Mouse (Mus musculus) brown adipose tissue, adult 24 weeks (tissue): ENCODE data around the gene Fcamr. TPM values are rescaled to one million over a fixed set of nuclear protein-coding genes. Genes with fewer than 3 reads are reported as not detected.

Source experiments
- H3K27ac ChIP-seq: fragments of 200-500 bp; replicated peaks from 2 replicates; pipeline ENCODE4 v1.5.1; 2012; ENCODE audit warnings: low read depth, mild to moderate bottlenecking, low read length
- H3K4me1 ChIP-seq: fragments of 200-500 bp; 2 replicates; pipeline ENCODE4 v1.6.1; 2012; ENCODE audit warnings: low read length, mixed read lengths; ENCODE audit not compliant: control insufficient read depth, insufficient read depth, insufficient read length
- H3K4me3 ChIP-seq: fragments of 200-500 bp; 2 replicates; pipeline ENCODE4 v1.5.1; 2012; ENCODE audit warnings: low read depth, mild to moderate bottlenecking, low read length, moderate library complexity; ENCODE audit not compliant: insufficient read depth
- polyA plus RNA-seq: library from polyadenylated mRNA; stranded (reverse); fragments of >200 nt; gene quantifications from 2 replicates; pipeline ENCODE4 v1.2.4, GENCODE M21; 2012; ENCODE audit not compliant: missing spikeins, insufficient read depth, insufficient read length

Fcamr gene
- polyA plus RNA-seq, 1 experiment, result not detected

- H3K4me1 ChIP-seq, result no peaks in the 10 kb centered on the region
- H3K27ac ChIP-seq, result no peak within 1 kb of the TSS
- no peak within 1 kb of the TSS for H3K4me3 ChIP-seq
These were observed 25.7 kb downstream of the Fcamr start, which contains the start of gene Pigr for GRCm38 (mm10) chr1:130826448-130826847. Gene Pigr (plus strand): TSS chr1:130826684.

GRCm38 (mm10) chr1:130828656-130829055, 28.0 kb downstream of the Fcamr start:
- Histone ChIP-seq H3K4me3 (no peak overlapping the region), H3K27ac (no peak overlapping the region)

GRCm38 (mm10) chr1:130829906-130830830, 29.5 kb downstream of the Fcamr start:
- Histone ChIP-seq H3K4me3 (no peak overlapping the region), H3K4me1 (no peaks in the 10 kb centered on the region), H3K27ac (no peak overlapping the region)

More at GRCm38 (mm10) chr1:130828656-130829055, 28.0 kb downstream of the Fcamr start:
- no peaks in the 10 kb centered on the region for H3K4me1 ChIP-seq

GRCm38 (mm10) chr1:130832230-130833149, 31.8 kb downstream of the Fcamr start:
- Histone ChIP-seq H3K4me3 (no peak overlapping the region), H3K4me1 (no peaks in the 10 kb centered on the region), H3K27ac (no peak overlapping the region)

- no peaks in the 10 kb centered on the region for H3K4me1 ChIP-seq
- H3K27ac ChIP-seq, result no peak overlapping the region
- H3K4me3 ChIP-seq, result no peak overlapping the region
These were observed 34.6 kb downstream of the Fcamr start for GRCm38 (mm10) chr1:130835161-130835936.

GRCm38 (mm10) chr1:130838288-130838687, 37.6 kb downstream of the Fcamr start:
- H3K4me3 ChIP-seq, result no peak overlapping the region
- H3K27ac ChIP-seq, result no peak overlapping the region

GRCm38 (mm10) chr1:130840599-130841379, 40.1 kb downstream of the Fcamr start:
- Histone ChIP-seq H3K27ac (no peak overlapping the region), H3K4me1 (no peaks in the 10 kb centered on the region), H3K4me3 (no peak overlapping the region)

More at GRCm38 (mm10) chr1:130838288-130838687, 37.6 kb downstream of the Fcamr start:
- H3K4me1 ChIP-seq, result no peaks in the 10 kb centered on the region

- no peak overlapping the region for H3K27ac ChIP-seq
- H3K4me1 ChIP-seq, result no peaks in the 10 kb centered on the region
- no peak overlapping the region for H3K4me3 ChIP-seq
These were observed 40.9 kb downstream of the Fcamr start for GRCm38 (mm10) chr1:130841621-130842020.

- H3K4me1 ChIP-seq, result no peaks in the 10 kb centered on the region
- H3K4me3 ChIP-seq, result no peak overlapping the region
- no peak overlapping the region for H3K27ac ChIP-seq
These were observed 43.8 kb downstream of the Fcamr start for GRCm38 (mm10) chr1:130844516-130844915.

- H3K27ac ChIP-seq, result no peak overlapping the region
- H3K4me1 ChIP-seq, result no peaks in the 10 kb centered on the region
- no peak overlapping the region for H3K4me3 ChIP-seq
These were observed 49.0 kb downstream of the Fcamr start for GRCm38 (mm10) chr1:130849530-130850214.

- Histone ChIP-seq H3K27ac (no peak overlapping the region), H3K4me3 (no peak overlapping the region)
These were observed 49.7 kb downstream of the Fcamr start for GRCm38 (mm10) chr1:130850405-130850804.

GRCm38 (mm10) chr1:130854819-130855218, 54.1 kb downstream of the Fcamr start:
- H3K4me3 ChIP-seq, result no peak overlapping the region
- no peak overlapping the region for H3K27ac ChIP-seq
- H3K4me1 ChIP-seq, result no peaks in the 10 kb centered on the region

More at GRCm38 (mm10) chr1:130850405-130850804, 49.7 kb downstream of the Fcamr start:
- H3K4me1 ChIP-seq, result no peaks in the 10 kb centered on the region

- no peak overlapping the region for H3K27ac ChIP-seq
- H3K4me3 ChIP-seq, result no peak overlapping the region
- no peaks in the 10 kb centered on the region for H3K4me1 ChIP-seq
These were observed 55.0 kb downstream of the Fcamr start for GRCm38 (mm10) chr1:130855723-130856122.
